Mouse (Mus musculus) bone marrow macrophage, adult 2 months (primary cell): Measurements from ENCODE around the gene Gm9044.
"Not testable (repeated sequence)": the region's sequence is repeated elsewhere in the genome, so short reads cannot be mapped to it uniquely, and the experiment has no call there.

Experiments used
- CTCF ChIP-seq: IDR thresholded peaks from 2 replicates; pipeline ENCODE4 v1.5.1; 2012; ENCODE audit warnings: low read depth, mild to moderate bottlenecking, low read length, moderate library complexity
- POLR2A ChIP-seq: IDR thresholded peaks from 2 replicates; pipeline ENCODE4 v1.6.1; 2012; ENCODE audit warnings: mild to moderate bottlenecking, low read depth, low read length, borderline replicate concordance

DNA sequence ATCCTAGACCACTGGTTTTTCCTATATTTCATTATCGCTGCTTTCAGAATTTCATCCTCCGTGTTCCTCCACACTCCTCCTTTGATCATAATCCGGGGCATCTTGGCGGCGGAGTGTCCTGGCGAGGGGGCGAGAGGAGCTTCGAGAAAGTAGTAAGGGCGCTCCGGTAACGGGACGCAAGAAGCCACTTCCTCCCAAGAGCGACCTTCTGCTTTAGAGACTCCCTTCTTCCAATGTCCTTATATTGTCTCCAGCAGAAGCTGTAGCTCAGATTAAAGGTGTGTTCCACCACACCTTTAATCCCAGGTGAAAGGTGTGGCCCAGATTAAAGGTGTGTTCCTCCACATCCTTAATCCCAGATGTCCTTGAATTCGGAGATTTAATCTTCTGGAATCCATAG lies 16.4 kb upstream of the Gm9044 start, which contains the start of gene Gm9048:
- not testable (repeated sequence) for TF ChIP-seq CTCF, POLR2A
